Mouse (Mus musculus) heart, embryonic 14.5 days (tissue): ENCODE data around the gene Zbtb45. TPM values are rescaled to one million over a fixed set of nuclear protein-coding genes. Genes with fewer than 3 reads are reported as not detected.

Source experiments
- ATAC-seq: fragments of 200-750 bp; cut with Nextera tagmentation; 2 replicates; pipeline ENCODE4 v1.8.0; 2017; ENCODE audit warnings: low read depth, moderate TSS enrichment; ENCODE audit not compliant: insufficient number of reproducible peaks, insufficient read depth, low FRiP score
- H3K27ac ChIP-seq, 2 experiments: fragments of 200-500 bp in 1 of 2; fragments of 300-500 bp in 1 of 2; sonication (generic) in 1 of 2; replicated peaks in 1 of 2; 2 replicates each; pipeline ENCODE4 v1.5.1; 2012 to 2014; ENCODE audit warnings: low read depth in 2 of 2, low read length in 2 of 2, control low read depth in 1 of 2, mild to moderate bottlenecking in 1 of 2, mixed read lengths in 1 of 2; ENCODE audit not compliant: control insufficient read depth in 1 of 2, insufficient read depth in 1 of 2
- H3K27me3 ChIP-seq: fragments of 300-500 bp; sonication (generic); 2 replicates; pipeline ENCODE4 v1.6.1; 2014; ENCODE audit warnings: mild to moderate bottlenecking, low read length, control low read depth; ENCODE audit not compliant: control insufficient read depth, insufficient read depth
- H3K36me3 ChIP-seq: fragments of 300-500 bp; sonication (generic); 2 replicates; pipeline ENCODE4 v1.6.1; 2014; ENCODE audit warnings: mild to moderate bottlenecking, control low read depth, low read length, mixed read lengths; ENCODE audit not compliant: control insufficient read depth, insufficient read depth
- H3K4me1 ChIP-seq, 2 experiments: fragments of 200-500 bp in 1 of 2; fragments of 300-500 bp in 1 of 2; sonication (generic) in 1 of 2; 2 replicates each; pipeline ENCODE4 v1.6.1; 2012 to 2014; ENCODE audit warnings: low read length in 2 of 2, control low read depth in 1 of 2, mixed read lengths in 1 of 2; ENCODE audit not compliant: control insufficient read depth in 2 of 2, insufficient read depth in 2 of 2
- H3K4me2 ChIP-seq: fragments of 300-500 bp; sonication (generic); 2 replicates; pipeline ENCODE4 v1.6.1; 2014; ENCODE audit warnings: mild to moderate bottlenecking, low read length
- H3K4me3 ChIP-seq, 2 experiments: fragments of 200-500 bp in 1 of 2; fragments of 300-500 bp in 1 of 2; sonication (generic) in 1 of 2; 2 replicates each; pipeline ENCODE4 v1.5.1; 2012 to 2014; ENCODE audit warnings: low read length in 2 of 2, mild to moderate bottlenecking in 2 of 2, control low read depth in 1 of 2, low read depth in 1 of 2, moderate library complexity in 1 of 2; ENCODE audit not compliant: control insufficient read depth in 1 of 2, insufficient read depth in 1 of 2
- H3K9ac ChIP-seq: fragments of 300-500 bp; sonication (generic); 2 replicates; pipeline ENCODE4 v1.6.1; 2014; ENCODE audit warnings: mild to moderate bottlenecking, low read length
- H3K9me3 ChIP-seq: fragments of 300-500 bp; sonication (generic); 2 replicates; pipeline ENCODE4 v1.6.1; 2016; ENCODE audit warnings: low read length, control low read depth; ENCODE audit not compliant: control insufficient read depth
- WGBS: fragments of 180-500 bp; shearing (Covaris S2); extraction: QIAGEN DNeasy Blood & Tissue Kit; methylation state at CpG from one replicate; pipeline ENCODE4 v1.1.7; 2014; 5-methylcytosine and 5-hydroxymethylcytosine counted together
- polyA plus RNA-seq: library from polyadenylated mRNA; unstranded; fragments of >200 nt; fragmentation: Nextera tagmentation; extraction: Ambion mirVana; gene quantifications from 2 replicates; pipeline ENCODE4 v1.2.1, GENCODE M21; 2014

The Zbtb45 gene
- polyA plus RNA-seq, 1 experiment from 2014 or later: 17.2 TPM

DNA sequence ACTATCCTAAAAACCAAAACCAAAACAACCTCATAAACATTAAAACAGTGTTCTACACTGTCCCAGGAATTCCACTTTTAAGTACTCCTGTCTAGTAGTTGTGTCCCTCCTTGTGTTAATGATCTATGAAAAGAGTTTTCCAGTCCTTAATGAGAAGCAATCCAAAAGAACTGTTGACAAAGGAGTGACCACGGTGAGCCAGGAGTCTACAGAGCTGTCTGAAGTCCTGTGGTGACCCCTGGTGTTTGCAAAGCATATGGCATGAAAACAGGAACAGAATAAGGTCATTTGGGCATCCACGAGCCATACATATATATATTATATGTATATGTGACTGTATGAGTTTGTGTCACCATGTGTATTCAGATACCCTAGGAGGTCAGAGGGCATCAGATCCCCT is 36.2 kb upstream of the Zbtb45 start:
- H3K36me3 ChIP-seq: 0 out of 2 replicates have a peak, but pooled peaks cover 2% of the 10 kb centered on the region
- H3K27ac ChIP-seq: no peak overlapping the region
- 6% methylated on average over 2 of the region's 2 CpGs for WGBS
- no peak overlapping the region for H3K4me3 ChIP-seq
- H3K9ac ChIP-seq: no peak overlapping the region
- H3K9me3 ChIP-seq: 0 out of 2 replicates have a peak, but pooled peaks cover 2% of the 10 kb centered on the region
- no peak overlapping the region for H3K4me2 ChIP-seq
- no peak for ATAC-seq
- peaks cover 5 to 9% of the 10 kb centered on the region in 2 experiments; a peak in 2 of 4 replicates for H3K4me1 ChIP-seq
- peaks cover 34% of the 10 kb centered on the region for H3K27me3 ChIP-seq

DNA sequence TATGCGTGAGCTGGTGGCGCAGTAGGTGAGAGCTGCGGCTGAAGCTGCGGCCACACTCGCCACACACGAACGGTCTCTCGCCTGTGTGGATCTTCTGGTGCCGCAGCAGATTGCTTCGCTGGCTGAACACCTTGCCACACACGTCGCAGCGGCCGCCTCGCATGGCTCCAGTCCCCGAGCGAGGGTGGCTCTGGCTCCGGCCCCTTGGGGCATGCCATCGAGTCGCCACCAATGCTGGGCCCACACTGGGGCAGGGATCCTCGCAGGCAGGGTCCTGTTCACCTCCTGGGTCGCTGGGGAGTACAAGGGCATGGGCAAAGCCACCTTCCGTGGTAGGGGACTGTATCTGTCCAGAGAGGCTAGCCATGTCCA is 34.4 kb upstream of the Zbtb45 start:
- ATAC-seq: no peak
- Histone ChIP-seq H3K27me3 (peaks cover 34% of the 10 kb centered on the region), H3K36me3 (no peaks in the 10 kb centered on the region), H3K9me3 (0 out of 2 replicates have a peak, but pooled peaks cover 2% of the 10 kb centered on the region), H3K9ac (peak overlapping the region; percentile 70), H3K4me2 (peak overlapping the region; percentile 93), H3K27ac (no peak overlapping the region), H3K4me1 (peaks cover 5 to 12% of the 10 kb centered on the region in 2 experiments; a peak in 2 of 4 replicates), H3K4me3 (peak overlapping the region; percentile 37 to 48)
- 6% methylated on average over 23 of the region's 23 CpGs for WGBS

DNA sequence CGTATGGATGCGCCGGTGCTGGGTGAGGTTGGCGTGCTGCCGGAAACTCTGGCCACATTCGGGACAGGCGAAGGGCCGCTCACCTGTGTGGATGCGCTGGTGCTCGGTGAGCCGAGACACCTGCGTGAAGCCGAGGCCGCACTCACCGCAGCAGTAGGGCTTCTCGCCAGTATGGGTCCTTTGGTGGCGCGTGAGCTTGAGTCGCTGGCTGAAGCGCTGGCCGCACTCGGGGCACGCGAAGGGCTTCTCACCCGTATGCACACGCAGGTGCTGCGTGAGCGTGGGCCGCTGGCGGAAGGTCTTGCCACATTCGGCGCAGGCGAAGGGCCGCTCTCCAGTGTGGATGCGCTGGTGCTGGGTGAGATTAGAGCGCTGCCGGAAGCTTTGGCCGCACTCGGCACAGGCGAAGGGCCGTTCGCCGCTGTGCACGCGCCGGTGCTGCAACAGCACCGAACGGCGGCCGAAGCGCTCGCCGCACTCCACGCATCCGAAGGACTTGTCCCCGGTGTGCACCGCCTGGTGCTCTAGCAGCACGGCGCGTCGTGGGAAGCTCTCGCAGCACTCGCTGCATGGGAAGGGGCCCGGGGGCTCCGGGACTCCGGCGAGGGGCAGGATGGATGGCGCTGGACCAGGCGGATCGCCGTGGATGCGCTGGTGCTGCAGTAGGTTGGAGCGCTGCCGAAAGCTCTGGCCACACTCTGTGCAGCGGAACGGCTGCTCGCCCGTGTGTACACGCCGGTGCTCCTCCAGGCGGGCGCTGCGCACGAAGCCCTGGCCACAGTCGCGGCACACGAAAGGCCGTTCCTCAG is 33.8 kb upstream of the Zbtb45 start:
- H3K27me3 ChIP-seq: peaks cover 34% of the 10 kb centered on the region
- H3K9me3 ChIP-seq: 0 out of 2 replicates have a peak, but pooled peaks cover 2% of the 10 kb centered on the region
- H3K36me3 ChIP-seq: no peaks in the 10 kb centered on the region
- H3K9ac ChIP-seq: peak overlapping the region; percentile 70
- peak overlapping the region; percentile 37 to 48 for H3K4me3 ChIP-seq
- H3K4me1 ChIP-seq: peaks cover 9 to 18% of the 10 kb centered on the region in 2 experiments
- WGBS: 5% methylated on average over 83 of the region's 88 CpGs
- H3K4me2 ChIP-seq: peak overlapping the region; percentile 93
- no peak overlapping the region for H3K27ac ChIP-seq
- no peak; the same call in 1 of the 2 replicates for ATAC-seq

- no peak overlapping the region; the same call in 1 of the 2 replicates for H3K9ac ChIP-seq
Measured at GRCm38 (mm10) chr7:13043120-13043444, 33.2 kb upstream of the Zbtb45 start.

GRCm38 (mm10) chr7:13042511-13042910 is 32.7 kb upstream of the Zbtb45 start:
- H3K4me1 ChIP-seq: peaks cover 10 to 19% of the 10 kb centered on the region in 2 experiments
- no peak overlapping the region for H3K9ac ChIP-seq
- ATAC-seq: no peak
- 66% methylated on average over 6 of the region's 6 CpGs for WGBS
- 0 out of 2 replicates have a peak, but pooled peaks cover 2% of the 10 kb centered on the region for H3K9me3 ChIP-seq
- no peak overlapping the region for H3K4me3 ChIP-seq
- no peaks in the 10 kb centered on the region for H3K36me3 ChIP-seq
- H3K4me2 ChIP-seq: no peak overlapping the region
- peaks cover 34% of the 10 kb centered on the region for H3K27me3 ChIP-seq
- no peak overlapping the region for H3K27ac ChIP-seq

More at GRCm38 (mm10) chr7:13043120-13043444, 33.2 kb upstream of the Zbtb45 start:
- peak overlapping the region in 1 of 2 experiments; percentile 48; a peak in 1 of 4 replicates for H3K4me3 ChIP-seq
- no peak overlapping the region for H3K27ac ChIP-seq
- H3K9me3 ChIP-seq: 0 out of 2 replicates have a peak, but pooled peaks cover 2% of the 10 kb centered on the region
- peaks cover 34% of the 10 kb centered on the region for H3K27me3 ChIP-seq
- 40% methylated on average over 16 of the region's 16 CpGs for WGBS
- H3K4me2 ChIP-seq: peak overlapping the region; percentile 93
- no peaks in the 10 kb centered on the region for H3K36me3 ChIP-seq
- H3K4me1 ChIP-seq: peaks cover 10 to 19% of the 10 kb centered on the region in 2 experiments
- ATAC-seq: no peak

GRCm38 (mm10) chr7:13041256-13041655 is 31.4 kb upstream of the Zbtb45 start:
- Histone ChIP-seq H3K4me1 (peaks cover 10 to 26% of the 10 kb centered on the region in 2 experiments), H3K27ac (no peak overlapping the region), H3K36me3 (peaks cover 2% of the 10 kb centered on the region), H3K27me3 (peaks cover 34% of the 10 kb centered on the region), H3K9me3 (0 out of 2 replicates have a peak, but pooled peaks cover 2% of the 10 kb centered on the region), H3K9ac (no peak overlapping the region), H3K4me3 (no peak overlapping the region), H3K4me2 (no peak overlapping the region)
- 33% methylated on average over 1 of the region's 1 CpGs for WGBS
- no peak for ATAC-seq

DNA sequence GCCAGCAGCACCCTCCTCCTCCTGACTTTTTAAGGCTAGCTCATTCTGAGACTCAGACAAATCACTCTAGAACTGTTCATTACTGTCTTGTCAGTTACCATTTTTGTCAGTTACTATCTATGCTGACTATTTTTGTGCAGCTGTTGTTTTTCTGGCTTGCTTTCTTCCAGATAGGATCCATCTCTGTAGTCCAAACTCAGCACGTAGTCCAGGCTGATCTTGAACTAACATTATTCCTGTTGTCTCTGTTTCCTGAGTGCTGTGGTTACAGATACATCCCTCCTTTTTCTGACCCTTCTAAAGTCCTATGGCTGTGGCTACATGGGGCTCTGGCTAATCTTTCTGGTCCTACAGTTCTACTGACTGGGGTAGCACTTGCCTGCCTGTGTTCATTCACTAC is 29.3 kb upstream of the Zbtb45 start:
- peaks cover 16% of the 10 kb centered on the region for H3K36me3 ChIP-seq
- peak overlapping the region; percentile 83 for H3K4me2 ChIP-seq
- 0 out of 2 replicates have a peak, but pooled peaks cover 2% of the 10 kb centered on the region for H3K9me3 ChIP-seq
- H3K4me3 ChIP-seq: peak overlapping the region; percentile 85 to 92
- peaks cover 20% of the 10 kb centered on the region for H3K27me3 ChIP-seq
- no peak for ATAC-seq
- peaks cover 10 to 34% of the 10 kb centered on the region in 2 experiments for H3K4me1 ChIP-seq
- 69% methylated on average over 1 of the region's 1 CpGs for WGBS
- H3K27ac ChIP-seq: peak overlapping the region; percentile 98 to 100
- H3K9ac ChIP-seq: peak overlapping the region; percentile 97
